Mouse (Mus musculus) layer of hippocampus, adult 9-11 months (tissue): ENCODE measurements around the gene Fkbp14.

Source experiments
- DNase-seq: peaks from one replicate; pipeline ENCODE4 v3.0.0; 2022

Gene Fkbp14

DNA sequence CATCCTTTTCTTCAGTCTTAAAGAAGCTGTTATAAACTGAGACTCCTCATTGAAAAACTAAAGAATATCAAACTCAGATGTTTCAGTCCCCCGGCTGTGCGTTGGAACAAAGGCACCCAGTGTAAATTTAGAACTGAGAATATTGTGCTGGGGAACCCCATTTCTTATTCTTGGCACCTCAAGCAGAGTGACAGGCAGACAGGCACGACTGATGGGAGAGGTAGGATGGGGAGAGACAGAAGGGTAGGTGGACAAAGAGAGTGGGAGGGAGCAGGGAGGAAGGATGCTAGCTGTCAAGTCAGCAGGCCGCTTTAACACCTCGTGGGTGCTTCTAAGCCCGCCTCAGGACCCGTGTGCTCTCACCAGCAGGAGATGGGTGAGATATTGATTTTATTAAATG, 54.3 kb downstream of the Fkbp14 start:
- peak; percentile 25 for DNase-seq

DNA sequence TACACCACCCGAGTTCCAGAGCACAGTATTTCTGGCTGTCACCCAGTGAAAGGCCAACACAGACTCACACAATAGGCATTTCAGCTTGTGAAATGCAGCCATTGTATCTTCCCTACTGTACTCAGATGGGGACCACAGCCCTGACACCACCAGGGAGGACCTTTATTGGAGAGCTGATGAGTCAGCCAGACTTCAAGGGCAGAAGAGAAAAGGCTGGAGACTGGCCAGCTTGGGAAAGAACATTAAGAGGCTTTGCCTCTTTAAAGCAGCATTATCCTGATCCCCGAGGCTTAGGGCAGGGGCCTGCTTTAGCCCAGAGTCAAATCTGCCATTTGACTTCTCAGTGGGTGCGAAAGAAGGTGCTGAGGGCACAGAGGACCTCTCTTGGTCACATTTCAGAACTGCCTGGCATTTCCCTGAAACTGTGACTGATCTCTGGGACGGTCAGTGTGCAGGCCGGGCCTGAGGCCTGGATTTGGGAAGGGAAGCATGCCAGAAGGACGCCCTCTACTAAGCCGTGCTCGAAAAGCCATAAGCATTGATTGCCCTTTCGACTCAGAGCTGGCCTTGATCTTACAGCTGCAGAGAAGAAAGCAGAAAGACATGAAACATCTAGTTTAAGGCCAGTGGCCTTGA, 56.7 kb downstream of the Fkbp14 start:
- DNase-seq = peak; percentile 55

DNA sequence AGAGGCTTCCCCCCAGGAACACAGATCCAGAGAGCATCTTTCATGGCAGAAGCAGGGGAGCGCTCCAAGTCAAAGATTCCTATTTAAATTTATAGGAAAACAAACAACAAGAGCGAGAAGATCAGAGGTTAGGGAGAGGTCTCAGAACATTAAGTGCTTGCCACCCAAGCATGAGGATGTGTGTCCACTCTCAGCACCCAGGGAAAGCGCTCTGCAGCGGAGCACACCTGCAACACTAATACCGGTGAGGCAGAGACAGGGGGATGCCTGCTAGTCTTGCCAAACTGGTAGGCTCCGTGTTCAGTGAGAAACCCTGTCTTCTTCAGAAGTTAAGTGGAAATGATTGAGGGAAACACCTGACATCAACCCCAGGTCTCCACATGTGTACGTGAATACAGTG, 57.7 kb downstream of the Fkbp14 start:
- no peak for DNase-seq

DNA sequence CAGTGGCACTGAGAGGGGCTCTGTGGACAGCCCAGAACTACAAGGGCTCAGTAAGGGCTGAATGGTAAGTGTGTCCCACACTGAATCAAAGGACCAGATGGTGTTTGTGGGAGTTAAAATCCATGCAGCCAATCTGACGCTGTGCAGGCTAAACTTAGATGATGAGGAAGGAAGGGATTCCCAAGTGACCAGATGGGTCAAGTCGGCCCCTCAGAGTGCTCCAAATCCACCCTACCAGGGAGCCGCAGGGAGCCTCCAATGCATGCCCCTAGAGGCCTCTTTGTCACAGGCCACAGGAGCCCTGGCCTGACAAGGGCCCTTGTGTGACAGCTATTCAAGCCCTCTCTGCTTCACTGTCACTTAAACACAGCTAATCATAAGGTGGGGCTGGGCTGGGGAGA, 58.3 kb downstream of the Fkbp14 start:
- no peak for DNase-seq

DNA sequence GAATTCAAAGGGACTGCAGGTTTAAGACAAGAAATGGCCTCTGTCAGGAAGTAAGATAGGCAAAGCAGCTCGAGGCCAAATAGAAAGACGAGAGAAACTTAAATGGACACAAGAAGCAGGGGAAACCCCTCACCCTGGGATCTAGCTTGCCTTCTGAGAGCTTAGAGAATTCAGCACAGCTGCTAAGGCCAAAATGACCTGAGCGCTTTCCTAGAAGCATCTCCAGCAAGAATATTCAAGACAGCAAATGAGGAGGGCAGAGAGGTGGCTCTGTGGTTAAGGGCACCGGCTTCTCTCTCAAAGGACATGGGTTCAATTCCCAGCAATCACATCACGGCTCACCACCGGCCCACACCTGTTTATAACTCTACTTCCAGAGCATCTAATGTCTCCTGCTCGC, 60.1 kb downstream of the Fkbp14 start:
- DNase-seq = no peak

DNA sequence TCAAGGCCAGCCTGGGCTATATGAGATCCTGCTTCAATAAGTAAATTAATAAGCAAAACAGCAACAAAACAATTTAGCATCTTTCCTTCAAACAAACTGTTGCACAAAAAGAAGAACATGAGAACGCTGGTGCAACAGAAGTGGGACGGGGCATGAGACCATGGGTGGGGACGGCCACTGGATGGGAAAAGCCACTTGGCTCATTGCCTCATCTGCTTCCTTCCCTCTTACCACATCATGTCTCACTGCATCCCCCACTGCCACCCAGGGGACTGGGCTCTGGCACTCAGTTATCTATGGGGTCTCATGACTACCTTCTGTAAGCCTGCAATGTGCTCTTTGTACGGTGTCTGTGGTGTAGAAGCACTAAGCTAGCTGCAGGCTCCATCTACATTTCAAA, 61.6 kb downstream of the Fkbp14 start:
- DNase-seq = no peak

DNA sequence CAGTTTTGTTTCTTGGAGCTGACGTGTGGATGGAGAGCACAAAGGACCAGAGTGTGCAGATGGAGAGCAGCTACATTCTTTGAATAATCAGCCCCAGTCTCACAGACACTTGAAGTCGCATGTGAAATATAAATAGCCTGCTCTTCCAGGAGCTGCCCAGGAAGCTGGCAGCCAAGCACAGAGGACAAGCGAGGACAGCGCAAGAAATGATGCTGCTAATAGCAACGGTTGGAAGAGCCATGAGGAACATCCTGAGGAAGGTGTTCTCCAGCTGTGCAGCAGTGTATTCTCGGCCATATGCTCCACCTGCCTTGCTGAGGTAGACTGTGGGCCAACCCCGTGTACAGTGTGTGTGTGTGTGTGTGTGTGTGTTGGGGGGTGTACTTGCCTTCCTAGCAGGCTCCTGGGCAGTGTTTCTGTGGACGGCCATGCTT, 66.0 kb downstream of the Fkbp14 start:
- DNase-seq = peak; percentile 45

DNA sequence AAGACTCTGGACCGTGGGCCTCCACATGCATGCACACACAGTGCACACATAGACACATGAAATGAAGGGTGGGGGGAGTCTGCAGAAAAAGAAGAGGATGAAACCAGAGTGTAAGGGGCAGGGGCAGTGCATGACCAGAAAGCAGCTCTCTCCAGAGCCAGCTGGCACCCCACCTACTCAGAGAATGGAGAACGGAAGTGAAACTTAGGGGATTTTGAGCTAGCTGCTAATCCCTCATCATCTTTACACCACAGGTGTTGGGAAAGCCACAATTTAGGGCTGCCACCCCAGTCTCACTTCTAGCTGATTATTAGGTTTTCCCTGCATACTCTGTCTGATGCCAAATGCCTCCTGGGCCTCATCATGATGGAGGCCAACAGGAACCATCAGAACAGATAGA, 66.9 kb downstream of the Fkbp14 start:
- DNase-seq = no peak

DNA sequence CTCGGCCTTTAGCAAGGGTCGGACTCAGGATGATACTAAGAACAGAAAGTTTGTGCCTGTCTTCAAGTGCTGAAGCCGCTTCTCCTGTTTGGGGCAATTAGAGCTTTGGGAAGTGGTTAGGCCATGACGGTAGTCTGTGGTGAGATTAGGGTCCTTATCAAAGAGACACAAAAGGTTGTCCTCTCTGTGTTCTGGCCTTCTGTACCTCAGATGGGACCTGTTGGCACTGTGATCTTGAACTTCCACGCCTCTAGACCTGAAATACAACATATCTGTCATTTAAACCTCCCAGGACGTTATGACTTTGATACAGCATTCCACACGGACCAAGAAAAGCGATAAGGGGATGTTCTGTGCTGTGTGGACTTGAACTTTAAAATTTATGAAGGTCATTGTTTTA, 68.4 kb downstream of the Fkbp14 start:
- DNase-seq = no peak
